Mouse (Mus musculus): Measurements from ENCODE around the gene Uqcc1. TPM values are rescaled to one million over a fixed set of nuclear protein-coding genes. Genes with fewer than 3 reads are reported as not detected.

Gene Uqcc1
- 56.3 and 66.3 TPM in 2 replicates for polyA plus RNA-seq (2014; fragmentation: Nextera tagmentation; extraction: Ambion mirVana)

DNA sequence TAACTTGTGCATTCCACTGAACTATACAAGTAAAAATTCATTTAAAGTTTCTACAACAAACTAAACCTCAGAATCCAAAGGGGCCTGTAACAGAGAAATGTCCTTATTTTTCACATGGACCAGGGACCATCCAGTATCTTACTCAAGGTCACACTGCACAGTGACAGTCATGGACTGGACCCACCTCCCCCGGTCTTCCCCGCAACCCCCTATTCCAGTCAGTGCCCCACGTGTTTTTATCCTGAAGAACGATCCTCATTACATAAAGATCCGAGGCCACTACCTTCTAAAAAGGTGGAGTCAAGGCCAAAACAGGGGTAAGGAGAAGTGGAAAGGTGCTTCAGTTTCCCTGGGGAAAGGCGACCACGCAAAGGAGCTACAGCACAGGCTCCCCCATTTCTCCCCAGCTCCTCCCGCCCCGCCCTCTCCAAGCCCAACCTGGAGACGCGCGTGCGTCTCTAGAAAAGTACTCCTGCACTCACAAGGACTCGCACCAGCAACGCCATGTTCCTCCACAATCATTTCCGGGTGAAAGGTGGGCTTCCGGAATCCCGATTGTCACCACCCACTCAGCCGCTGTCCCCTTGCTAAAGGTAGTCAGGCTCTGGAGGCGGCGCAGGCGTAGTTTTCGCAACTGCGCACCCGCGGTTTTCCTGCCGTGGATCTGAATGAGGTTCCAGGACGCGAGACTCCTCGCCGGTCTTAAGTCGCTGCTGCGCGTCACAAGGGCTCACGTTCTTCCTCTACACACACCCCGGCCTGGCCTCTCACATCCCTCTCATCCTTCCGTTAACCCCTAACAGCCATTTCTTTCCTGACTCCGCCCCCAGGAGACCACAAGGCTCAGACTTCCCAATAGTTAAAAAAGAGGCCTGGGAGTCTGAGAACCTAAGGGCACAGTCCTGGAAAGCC is at the start of gene Uqcc1:
Uqcc1 (minus strand) TSS at position 780 of the 912 bp plus-strand sequence.
- Histone ChIP-seq H3K27ac (ENCODE audit: low read depth, low read length) (peak within 1 kb of the TSS; percentile 84), H3K4me3 (ENCODE audit: low read length) (peak within 1 kb of the TSS; percentile 78), H3K27me3 (ENCODE audit: control insufficient read depth, insufficient read depth, low read length) (no peaks in the 10 kb centered on the region), H3K4me1 (ENCODE audit: control insufficient read depth, insufficient read depth, low read length) (peaks cover 13% of the 10 kb centered on the region), H3K36me3 (ENCODE audit: control insufficient read depth, insufficient read depth, low read length) (no peaks in the 10 kb centered on the region), H3K9me3 (ENCODE audit: control insufficient read depth, low read length) (no peaks in the 10 kb centered on the region), H3K4me2 (replicated peaks; ENCODE audit: low read depth, low read length) (peak within 1 kb of the TSS; percentile 76), H3K9ac (ENCODE audit: low read depth, low read length) (peak within 1 kb of the TSS; percentile 70)
- ATAC-seq (ENCODE audit: low FRiP score, low TSS enrichment), result peak; percentile 96
- under 1% methylated on average over 38 of the region's 38 CpGs for WGBS

DNA sequence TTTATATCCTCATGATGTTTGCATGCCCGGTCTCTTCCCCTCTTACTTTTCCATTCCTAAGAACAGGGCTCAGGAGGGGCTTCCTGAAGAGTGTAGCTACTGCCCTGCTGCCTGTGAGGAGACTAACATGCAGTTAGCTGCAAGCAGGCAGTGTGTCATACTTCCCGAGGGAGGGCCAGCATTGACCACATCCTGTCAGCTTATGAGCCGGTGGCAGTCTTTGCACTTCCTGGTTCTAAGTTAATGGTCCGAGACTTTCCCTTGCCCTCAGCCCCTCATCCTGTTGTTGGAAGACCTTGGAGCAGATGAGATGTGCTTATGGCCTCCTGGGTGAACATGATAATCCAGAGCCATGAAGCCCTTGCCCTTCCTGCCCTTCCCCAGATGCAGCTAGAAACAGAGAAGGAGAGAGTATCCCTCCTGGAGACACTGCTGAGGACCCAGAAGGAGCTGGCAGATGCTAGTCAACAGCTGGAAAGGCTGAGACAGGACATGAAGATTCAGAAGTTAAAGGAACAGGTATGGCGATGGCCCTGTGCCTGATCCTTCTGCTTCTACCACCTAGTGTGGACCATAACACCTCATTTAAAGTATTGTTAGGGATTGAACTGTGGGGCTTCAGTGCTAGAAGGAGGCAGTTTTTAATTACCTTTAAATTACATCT is 49.4 kb upstream of the Uqcc1 start:
- H3K9me3 ChIP-seq (ENCODE audit: control insufficient read depth, low read length), result no peaks in the 10 kb centered on the region
- no peak overlapping the region for H3K4me3 ChIP-seq (ENCODE audit: low read length)
- 56% methylated on average over 5 of the region's 5 CpGs for WGBS
- H3K4me1 ChIP-seq (ENCODE audit: control insufficient read depth, insufficient read depth, low read length), result no peaks in the 10 kb centered on the region
- H3K27ac ChIP-seq (ENCODE audit: low read depth, low read length), result 0 out of 2 replicates have a peak overlapping the region, but pooled peaks have one; percentile 6
- 0 out of 2 replicates have a peak, but pooled peaks have one; percentile 52 for ATAC-seq (ENCODE audit: low FRiP score, low TSS enrichment)
- H3K4me2 ChIP-seq (replicated peaks; ENCODE audit: low read depth, low read length), result no peak overlapping the region
- H3K9ac ChIP-seq (ENCODE audit: low read depth, low read length), result no peak overlapping the region
- H3K36me3 ChIP-seq (ENCODE audit: control insufficient read depth, insufficient read depth, low read length), result peaks cover 84% of the 10 kb centered on the region
- H3K27me3 ChIP-seq (ENCODE audit: control insufficient read depth, insufficient read depth, low read length), result no peaks in the 10 kb centered on the region

DNA sequence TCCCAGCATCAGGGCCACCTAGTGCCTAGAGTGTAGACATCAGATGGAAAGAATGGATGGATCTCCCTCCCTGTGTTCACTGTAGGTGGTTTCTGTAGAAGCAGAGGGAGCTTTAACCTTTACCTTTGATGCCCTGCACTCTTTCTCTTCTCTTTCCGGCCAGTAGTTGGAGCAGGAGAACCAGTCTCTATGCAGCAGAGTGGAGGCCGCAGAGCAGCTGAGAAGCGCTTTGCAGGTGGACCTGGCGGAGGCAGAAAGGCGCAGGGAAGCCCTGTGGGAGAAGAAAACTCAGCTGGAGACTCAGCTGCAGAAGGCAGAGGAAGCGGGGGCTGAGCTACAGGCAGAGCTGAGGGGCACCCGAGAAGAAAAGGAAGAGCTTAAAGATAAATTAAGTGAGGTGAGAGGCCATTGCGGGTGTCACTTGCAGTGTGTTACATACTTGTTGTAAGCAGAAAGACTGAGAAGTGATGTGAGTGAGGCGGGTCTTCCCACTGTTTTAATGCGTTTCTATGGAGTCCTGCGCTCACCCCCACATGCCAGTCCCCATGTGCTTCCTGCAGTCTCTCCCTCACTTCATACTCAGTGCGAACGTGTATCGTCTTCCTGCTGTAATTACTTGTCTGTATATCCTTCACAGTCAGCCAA is 44.1 kb upstream of the Uqcc1 start:
- no peak overlapping the region for H3K27ac ChIP-seq (ENCODE audit: low read depth, low read length)
- 77% methylated on average over 14 of the region's 14 CpGs for WGBS
- H3K36me3 ChIP-seq (ENCODE audit: control insufficient read depth, insufficient read depth, low read length), result peaks cover 83% of the 10 kb centered on the region
- ATAC-seq (ENCODE audit: low FRiP score, low TSS enrichment), result no peak
- no peaks in the 10 kb centered on the region for H3K27me3 ChIP-seq (ENCODE audit: control insufficient read depth, insufficient read depth, low read length)
- H3K4me1 ChIP-seq (ENCODE audit: control insufficient read depth, insufficient read depth, low read length), result no peaks in the 10 kb centered on the region
- H3K4me3 ChIP-seq (ENCODE audit: low read length), result no peak overlapping the region
- no peak overlapping the region for H3K9ac ChIP-seq (ENCODE audit: low read depth, low read length)
- H3K4me2 ChIP-seq (replicated peaks; ENCODE audit: low read depth, low read length), result no peak overlapping the region
- H3K9me3 ChIP-seq (ENCODE audit: control insufficient read depth, low read length), result no peaks in the 10 kb centered on the region

DNA sequence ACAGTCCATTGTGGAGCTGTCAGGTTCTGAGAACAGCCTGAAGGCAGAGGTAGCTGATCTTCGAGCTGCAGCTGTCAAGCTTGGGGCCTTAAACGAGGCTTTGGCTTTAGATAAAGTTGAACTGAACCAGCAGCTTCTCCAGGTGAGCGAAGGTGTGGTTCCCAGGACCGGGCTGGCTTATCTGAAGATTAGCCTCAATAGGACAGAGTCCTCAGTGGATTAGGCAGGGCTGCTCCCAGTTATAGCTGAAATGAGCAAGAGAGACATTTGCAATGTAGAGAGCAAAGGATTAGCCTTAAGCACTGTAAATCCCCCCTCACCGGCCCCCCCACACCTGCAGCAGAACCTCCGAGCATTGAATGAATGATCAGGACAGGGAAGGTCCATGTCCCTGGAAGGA is 43.2 kb upstream of the Uqcc1 start:
- no peaks in the 10 kb centered on the region for H3K4me1 ChIP-seq (ENCODE audit: control insufficient read depth, insufficient read depth, low read length)
- no peaks in the 10 kb centered on the region for H3K27me3 ChIP-seq (ENCODE audit: control insufficient read depth, insufficient read depth, low read length)
- no peak for ATAC-seq (ENCODE audit: low FRiP score, low TSS enrichment)
- H3K27ac ChIP-seq (ENCODE audit: low read depth, low read length), result no peak overlapping the region
- no peaks in the 10 kb centered on the region for H3K9me3 ChIP-seq (ENCODE audit: control insufficient read depth, low read length)
- no peak overlapping the region for H3K4me2 ChIP-seq (replicated peaks; ENCODE audit: low read depth, low read length)
- no peak overlapping the region for H3K9ac ChIP-seq (ENCODE audit: low read depth, low read length)
- H3K4me3 ChIP-seq (ENCODE audit: low read length), result no peak overlapping the region
- WGBS, result 94% methylated on average over 6 of the region's 6 CpGs
- peaks cover 88% of the 10 kb centered on the region for H3K36me3 ChIP-seq (ENCODE audit: control insufficient read depth, insufficient read depth, low read length)

DNA sequence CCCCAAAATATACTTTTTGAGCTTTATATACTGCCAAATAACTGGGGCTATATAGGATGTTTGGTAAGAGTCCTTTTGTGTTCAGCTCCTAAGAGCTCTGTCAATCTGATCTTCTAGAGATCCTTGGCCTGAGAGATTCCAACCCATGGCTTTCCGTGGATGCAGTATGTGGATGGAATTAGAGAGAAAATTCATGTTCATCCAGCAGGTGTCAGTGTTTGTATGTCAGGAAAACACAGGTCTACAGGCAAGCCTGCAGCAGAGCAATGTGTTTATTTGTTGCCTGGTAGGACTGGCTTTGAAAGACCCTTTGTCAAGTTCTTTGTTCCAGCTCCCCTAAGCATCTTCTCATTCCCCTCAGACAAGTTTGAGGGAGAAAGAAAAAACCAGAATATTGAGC is 32.9 kb upstream of the Uqcc1 start:
- no peak for ATAC-seq (ENCODE audit: low FRiP score, low TSS enrichment)
- WGBS, result 44% methylated on average over 1 of the region's 1 CpGs
- Histone ChIP-seq H3K9me3 (ENCODE audit: control insufficient read depth, low read length) (no peaks in the 10 kb centered on the region), H3K4me3 (ENCODE audit: low read length) (no peak overlapping the region), H3K4me1 (ENCODE audit: control insufficient read depth, insufficient read depth, low read length) (no peaks in the 10 kb centered on the region), H3K27me3 (ENCODE audit: control insufficient read depth, insufficient read depth, low read length) (no peaks in the 10 kb centered on the region), H3K36me3 (ENCODE audit: control insufficient read depth, insufficient read depth, low read length) (peaks cover 56% of the 10 kb centered on the region), H3K4me2 (replicated peaks; ENCODE audit: low read depth, low read length) (no peak overlapping the region), H3K9ac (ENCODE audit: low read depth, low read length) (no peak overlapping the region), H3K27ac (ENCODE audit: low read depth, low read length) (no peak overlapping the region)

DNA sequence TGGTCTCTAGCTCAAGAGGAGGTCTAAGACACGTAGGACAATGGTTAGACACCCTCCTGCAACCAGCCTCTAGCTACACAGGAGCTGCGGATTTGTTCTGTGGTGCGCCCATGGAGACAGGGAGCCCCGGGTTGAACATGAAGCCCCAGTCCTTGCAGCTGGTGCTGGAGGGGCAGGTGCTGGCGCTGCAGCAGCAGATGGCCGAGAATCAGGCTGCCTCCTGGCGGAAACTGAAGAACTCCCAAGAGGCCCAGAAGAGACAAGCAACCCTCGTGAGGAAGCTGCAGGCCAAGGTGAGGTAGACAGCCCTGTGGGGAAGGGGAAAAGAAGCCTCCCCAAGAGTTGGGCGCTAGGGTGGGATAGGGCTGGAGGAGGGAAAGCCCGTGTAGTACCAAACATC is 31.8 kb upstream of the Uqcc1 start:
- Histone ChIP-seq H3K27ac (ENCODE audit: low read depth, low read length) (no peak overlapping the region), H3K27me3 (ENCODE audit: control insufficient read depth, insufficient read depth, low read length) (no peaks in the 10 kb centered on the region), H3K9me3 (ENCODE audit: control insufficient read depth, low read length) (no peaks in the 10 kb centered on the region), H3K4me2 (replicated peaks; ENCODE audit: low read depth, low read length) (no peak overlapping the region), H3K4me1 (ENCODE audit: control insufficient read depth, insufficient read depth, low read length) (peaks cover 5% of the 10 kb centered on the region; the same call in 1 of the 2 replicates), H3K4me3 (ENCODE audit: low read length) (no peak overlapping the region), H3K36me3 (ENCODE audit: control insufficient read depth, insufficient read depth, low read length) (peaks cover 45% of the 10 kb centered on the region), H3K9ac (ENCODE audit: low read depth, low read length) (no peak overlapping the region)
- no peak for ATAC-seq (ENCODE audit: low FRiP score, low TSS enrichment)
- WGBS, result 79% methylated on average over 10 of the region's 10 CpGs

DNA sequence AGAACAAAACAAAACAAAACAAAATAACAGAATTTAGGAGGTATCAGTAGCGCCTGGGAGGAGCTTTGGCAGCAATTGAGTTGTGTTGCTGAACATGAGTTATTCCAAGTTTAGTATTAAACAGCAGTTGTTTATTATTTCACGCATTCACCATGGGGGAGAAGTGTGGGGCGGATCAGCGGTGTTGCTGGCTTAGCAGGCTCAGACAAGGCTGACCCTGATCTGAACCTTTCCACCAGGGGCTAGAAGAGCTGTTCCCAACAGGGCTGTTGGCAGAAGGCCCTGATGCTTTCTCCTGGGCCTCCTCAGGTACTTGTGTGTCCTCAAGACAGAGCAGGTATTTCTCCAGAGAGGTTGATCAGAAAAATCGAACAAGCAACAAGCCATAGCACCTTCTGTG is 29.9 kb upstream of the Uqcc1 start:
- Histone ChIP-seq H3K9ac (ENCODE audit: low read depth, low read length) (no peak overlapping the region), H3K36me3 (ENCODE audit: control insufficient read depth, insufficient read depth, low read length) (peaks cover 28% of the 10 kb centered on the region), H3K4me1 (ENCODE audit: control insufficient read depth, insufficient read depth, low read length) (peaks cover 5% of the 10 kb centered on the region; the same call in 1 of the 2 replicates), H3K9me3 (ENCODE audit: control insufficient read depth, low read length) (no peaks in the 10 kb centered on the region), H3K4me2 (replicated peaks; ENCODE audit: low read depth, low read length) (no peak overlapping the region), H3K27ac (ENCODE audit: low read depth, low read length) (no peak overlapping the region), H3K4me3 (ENCODE audit: low read length) (no peak overlapping the region), H3K27me3 (ENCODE audit: control insufficient read depth, insufficient read depth, low read length) (no peaks in the 10 kb centered on the region)
- no peak for ATAC-seq (ENCODE audit: low FRiP score, low TSS enrichment)
- 87% methylated on average over 5 of the region's 5 CpGs for WGBS

DNA sequence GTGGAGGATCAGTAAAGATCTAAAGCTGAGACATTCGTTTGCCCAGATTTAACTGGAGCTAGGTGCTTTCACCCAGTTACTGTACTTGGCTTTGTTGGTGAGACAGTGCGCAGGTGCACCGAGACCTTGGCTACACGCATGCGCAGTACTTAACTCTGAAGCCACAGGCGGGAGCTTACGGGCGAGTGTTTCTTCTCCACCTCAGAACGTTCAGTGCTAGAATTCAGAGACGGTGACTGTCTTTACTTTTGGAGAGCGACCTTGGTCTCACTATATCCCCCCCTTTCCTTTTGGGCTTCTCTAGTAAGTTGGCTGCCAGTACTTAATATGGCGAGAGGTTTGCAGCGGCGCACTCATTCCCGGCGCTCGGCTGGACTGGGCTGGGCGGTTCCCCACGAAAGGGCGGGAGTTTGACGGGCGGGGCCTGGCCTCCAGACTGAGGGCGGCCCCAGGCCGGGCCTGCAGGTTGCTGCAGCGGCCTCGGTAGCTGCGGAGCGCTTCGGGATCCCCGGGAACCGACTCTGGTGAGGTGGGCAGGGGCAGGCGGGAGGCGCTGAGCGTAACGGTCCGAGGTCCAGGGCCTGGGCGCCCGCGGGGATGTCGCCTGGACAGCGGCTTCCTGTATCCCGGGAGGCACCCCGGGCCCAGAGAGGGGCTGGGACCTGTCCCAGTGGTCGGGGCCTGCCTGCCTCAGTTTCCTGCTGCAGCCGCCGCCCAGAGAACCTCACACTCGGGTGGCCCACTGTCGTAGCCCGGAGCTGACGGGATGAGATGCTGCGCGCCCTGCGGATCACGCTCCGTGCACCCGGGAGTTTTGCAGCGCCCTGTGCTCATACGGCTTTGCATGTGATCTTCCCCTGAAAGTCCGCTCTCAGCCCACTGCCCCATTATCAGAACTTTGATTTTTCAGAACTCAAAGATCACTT is 26.3 kb upstream of the Uqcc1 start, which contains the start of gene Cep250:
Cep250 (plus strand) TSS at position 325 of the 926 bp plus-strand sequence.
- ATAC-seq (ENCODE audit: low FRiP score, low TSS enrichment), result peak; percentile 98
- under 1% methylated on average over 58 of the region's 59 CpGs for WGBS
- peak within 1 kb of the TSS; percentile 60 for H3K4me2 ChIP-seq (replicated peaks; ENCODE audit: low read depth, low read length)
- H3K9me3 ChIP-seq (ENCODE audit: control insufficient read depth, low read length), result no peaks in the 10 kb centered on the region
- H3K4me3 ChIP-seq (ENCODE audit: low read length), result peak within 1 kb of the TSS; percentile 91
- H3K4me1 ChIP-seq (ENCODE audit: control insufficient read depth, insufficient read depth, low read length), result peaks cover 5% of the 10 kb centered on the region; the same call in 1 of the 2 replicates
- H3K9ac ChIP-seq (ENCODE audit: low read depth, low read length), result peak within 1 kb of the TSS; percentile 96
- no peaks in the 10 kb centered on the region for H3K27me3 ChIP-seq (ENCODE audit: control insufficient read depth, insufficient read depth, low read length)
- no peaks in the 10 kb centered on the region for H3K36me3 ChIP-seq (ENCODE audit: control insufficient read depth, insufficient read depth, low read length)
- peak within 1 kb of the TSS; percentile 81 for H3K27ac ChIP-seq (ENCODE audit: low read depth, low read length)

All from kidney, embryonic 14.5 days (tissue).